Mouse (Mus musculus) kidney, postnatal 0 days (tissue): ENCODE data around the gene Ncam1. TPM values are rescaled to one million over a fixed set of nuclear protein-coding genes. Genes with fewer than 3 reads are reported as not detected.

Source experiments
- ATAC-seq: fragments of 200-750 bp; cut with Nextera tagmentation; replicated peaks from 2 replicates; pipeline ENCODE4 v1.8.0; 2017; ENCODE audit warnings: low read depth, moderate number of reproducible peaks, moderate TSS enrichment, moderate library complexity; ENCODE audit not compliant: low FRiP score
- DNase-seq: peaks from one replicate; pipeline ENCODE4 v3.0.0-alpha.2; 2016; ENCODE audit warnings: low spot score
- H3K27ac ChIP-seq: fragments of 300-500 bp; sonication (generic); 2 replicates; pipeline ENCODE4 v1.5.1; 2014; ENCODE audit warnings: mild to moderate bottlenecking
- H3K27me3 ChIP-seq: fragments of 300-500 bp; sonication (generic); 2 replicates; pipeline ENCODE4 v1.6.1; 2014; ENCODE audit warnings: low read length, mixed read lengths; ENCODE audit not compliant: insufficient read depth
- H3K36me3 ChIP-seq: fragments of 300-500 bp; sonication (generic); 2 replicates; pipeline ENCODE4 v1.6.1; 2014; ENCODE audit warnings: low read length, mixed read lengths; ENCODE audit not compliant: insufficient read depth
- H3K4me1 ChIP-seq: fragments of 300-500 bp; sonication (generic); replicated peaks from 2 replicates; pipeline ENCODE4 v1.6.1; 2014; ENCODE audit warnings: antibody characterized with exemption, low read length, mixed read lengths; ENCODE audit not compliant: insufficient read depth
- H3K4me2 ChIP-seq: fragments of 300-500 bp; sonication (generic); 2 replicates; pipeline ENCODE4 v1.6.1; 2014; ENCODE audit warnings: mild to moderate bottlenecking, low read length, moderate library complexity, mixed read lengths
- H3K4me3 ChIP-seq: fragments of 300-500 bp; sonication (generic); replicated peaks from 2 replicates; pipeline ENCODE4 v1.5.1; 2014; ENCODE audit warnings: low read depth, low read length
- H3K9ac ChIP-seq: fragments of 300-500 bp; sonication (generic); 2 replicates; pipeline ENCODE4 v1.6.1; 2014; ENCODE audit warnings: low read depth, low read length
- H3K9me3 ChIP-seq: fragments of 300-500 bp; sonication (generic); replicated peaks from 2 replicates; pipeline ENCODE4 v1.6.1; 2016; ENCODE audit warnings: low read length, inconsistent platforms, mixed read lengths
- CTCF ChIP-seq: IDR thresholded peaks from 2 replicates; pipeline ENCODE4 v1.5.1; 2016; ENCODE audit warnings: antibody characterized with exemption, low read depth, mild to moderate bottlenecking, moderate library complexity
- WGBS: fragments of 180-500 bp; shearing (Covaris S2); extraction: QIAGEN DNeasy Blood & Tissue Kit; methylation state at CpG from one replicate; pipeline ENCODE4 v1.1.7; 2014; 5-methylcytosine and 5-hydroxymethylcytosine counted together
- polyA plus RNA-seq: library from polyadenylated mRNA; unstranded; fragments of >200 nt; fragmentation: Nextera tagmentation; extraction: Ambion mirVana; gene quantifications from 2 replicates; pipeline ENCODE4 v1.2.1, GENCODE M21; 2015

Ncam1 gene
- polyA plus RNA-seq, 1 experiment from 2014 or later, result 81.2 TPM

- Histone ChIP-seq H3K27me3 (no peaks in the 10 kb centered on the region), H3K9ac (no peak overlapping the region), H3K36me3 (0 out of 2 replicates have a peak, but pooled peaks cover 2% of the 10 kb centered on the region), H3K4me1 (0 out of 2 replicates have a peak, but pooled peaks cover 6% of the 10 kb centered on the region), H3K9me3 (no peaks in the 10 kb centered on the region), H3K27ac (no peak overlapping the region), H3K4me3 (no peak overlapping the region), H3K4me2 (no peak overlapping the region)
- DNase-seq, result no peak
- WGBS, result 43% methylated on average over 7 of the region's 7 CpGs
- no peak for ATAC-seq
- no peak for TF ChIP-seq CTCF
Measured at GRCm38 (mm10) chr9:49531257-49531656, 267.5 kb downstream of the Ncam1 start.

GRCm38 (mm10) chr9:49530739-49531138, 268.0 kb downstream of the Ncam1 start:
- TF ChIP-seq CTCF, result no peak
- no peak for ATAC-seq
- 69% methylated on average over 4 of the region's 4 CpGs for WGBS
- H3K4me3 ChIP-seq, result no peak overlapping the region
- no peak for DNase-seq
- 0 out of 2 replicates have a peak, but pooled peaks cover 2% of the 10 kb centered on the region for H3K36me3 ChIP-seq
- no peak overlapping the region for H3K4me2 ChIP-seq
- H3K4me1 ChIP-seq, result 0 out of 2 replicates have a peak, but pooled peaks cover 6% of the 10 kb centered on the region
- H3K9me3 ChIP-seq, result no peaks in the 10 kb centered on the region
- no peaks in the 10 kb centered on the region for H3K27me3 ChIP-seq
- no peak overlapping the region for H3K27ac ChIP-seq
- H3K9ac ChIP-seq, result no peak overlapping the region

- WGBS, result 70% methylated on average over 8 of the region's 8 CpGs
- TF ChIP-seq CTCF, result no peak
- no peaks in the 10 kb centered on the region for H3K9me3 ChIP-seq
- ATAC-seq, result no peak
- 0 out of 2 replicates have a peak, but pooled peaks cover 3% of the 10 kb centered on the region for H3K36me3 ChIP-seq
- H3K4me2 ChIP-seq, result no peak overlapping the region
- no peak overlapping the region for H3K9ac ChIP-seq
- H3K4me1 ChIP-seq, result 0 out of 2 replicates have a peak, but pooled peaks cover 6% of the 10 kb centered on the region
- no peak for DNase-seq
- no peaks in the 10 kb centered on the region for H3K27me3 ChIP-seq
- H3K27ac ChIP-seq, result no peak overlapping the region
- no peak overlapping the region for H3K4me3 ChIP-seq
Measured at GRCm38 (mm10) chr9:49529366-49529959, 269.3 kb downstream of the Ncam1 start.

- Histone ChIP-seq H3K4me1 (0 out of 2 replicates have a peak, but pooled peaks cover under 1% of the 10 kb centered on the region), H3K27me3 (no peaks in the 10 kb centered on the region), H3K36me3 (0 out of 2 replicates have a peak, but pooled peaks cover 5% of the 10 kb centered on the region), H3K4me3 (no peak overlapping the region), H3K9me3 (no peaks in the 10 kb centered on the region), H3K4me2 (no peak overlapping the region), H3K27ac (no peak overlapping the region), H3K9ac (no peak overlapping the region)
- ATAC-seq (no peak), DNase-seq (peak; percentile 73)
- peak; percentile 74 for TF ChIP-seq CTCF
- WGBS, result 61% methylated on average over 10 of the region's 10 CpGs
Measured at GRCm38 (mm10) chr9:49528943-49529342, 269.8 kb downstream of the Ncam1 start.

GRCm38 (mm10) chr9:49528026-49528425, 270.7 kb downstream of the Ncam1 start:
- 0 out of 2 replicates have a peak, but pooled peaks cover 5% of the 10 kb centered on the region for H3K36me3 ChIP-seq
- DNase-seq (no peak), ATAC-seq (no peak)
- 91% methylated on average over 5 of the region's 5 CpGs for WGBS
- H3K27me3 ChIP-seq, result no peaks in the 10 kb centered on the region
- no peak overlapping the region for H3K4me2 ChIP-seq
- TF ChIP-seq CTCF, result no peak
- H3K4me3 ChIP-seq, result no peak overlapping the region
- no peak overlapping the region for H3K9ac ChIP-seq
- H3K27ac ChIP-seq, result no peak overlapping the region
- no peaks in the 10 kb centered on the region for H3K4me1 ChIP-seq
- H3K9me3 ChIP-seq, result no peaks in the 10 kb centered on the region

- no peaks in the 10 kb centered on the region for H3K4me1 ChIP-seq
- 84% methylated on average over 8 of the region's 8 CpGs for WGBS
- 0 out of 2 replicates have a peak, but pooled peaks cover 5% of the 10 kb centered on the region for H3K36me3 ChIP-seq
- no peak overlapping the region for H3K27ac ChIP-seq
- no peaks in the 10 kb centered on the region for H3K9me3 ChIP-seq
- no peak overlapping the region for H3K4me2 ChIP-seq
- no peak for TF ChIP-seq CTCF
- H3K4me3 ChIP-seq, result no peak overlapping the region
- H3K27me3 ChIP-seq, result no peaks in the 10 kb centered on the region
- DNase-seq (no peak), ATAC-seq (no peak)
- H3K9ac ChIP-seq, result no peak overlapping the region
Measured at GRCm38 (mm10) chr9:49527340-49527739, 271.4 kb downstream of the Ncam1 start.
